Mouse (Mus musculus) v-Abl transformed pro-B cells (cell line): ENCODE data around the gene Zfp239.

Experiments used
- in situ Hi-C, 2 experiments: fragments of 400-800 bp; cut with MboI; formaldehyde crosslinking; loops; one replicate each; pipeline ENCODE4 v1.15.1; 2025; ENCODE audit not compliant: unreplicated experiment in 2 of 2

Zfp239 gene

GRCm38 (mm10) chr6:117922041-117922440 lies 60.1 kb downstream of the Zfp239 start:
- in situ Hi-C loops = loop anchor here (5.0 to 25.0 kb wide), 3 partner anchors 67 to 1465 kb away; no protein-coding TSS in a partner anchor
